Mouse (Mus musculus) embryo, embryonic 10.5 days (tissue): ENCODE measurements at regions not wholly inside any gene's neighbourhood (a gene's known extent, or its start where the extent isn't known, plus 50 kb on each side); places are given as distances from the start of the nearest gene placed in this dataset.

Experiments
- DNase-seq: peaks from one replicate; pipeline ENCODE4 v3.0.0-alpha.2; 2015; ENCODE audit warnings: low spot score

DNA sequence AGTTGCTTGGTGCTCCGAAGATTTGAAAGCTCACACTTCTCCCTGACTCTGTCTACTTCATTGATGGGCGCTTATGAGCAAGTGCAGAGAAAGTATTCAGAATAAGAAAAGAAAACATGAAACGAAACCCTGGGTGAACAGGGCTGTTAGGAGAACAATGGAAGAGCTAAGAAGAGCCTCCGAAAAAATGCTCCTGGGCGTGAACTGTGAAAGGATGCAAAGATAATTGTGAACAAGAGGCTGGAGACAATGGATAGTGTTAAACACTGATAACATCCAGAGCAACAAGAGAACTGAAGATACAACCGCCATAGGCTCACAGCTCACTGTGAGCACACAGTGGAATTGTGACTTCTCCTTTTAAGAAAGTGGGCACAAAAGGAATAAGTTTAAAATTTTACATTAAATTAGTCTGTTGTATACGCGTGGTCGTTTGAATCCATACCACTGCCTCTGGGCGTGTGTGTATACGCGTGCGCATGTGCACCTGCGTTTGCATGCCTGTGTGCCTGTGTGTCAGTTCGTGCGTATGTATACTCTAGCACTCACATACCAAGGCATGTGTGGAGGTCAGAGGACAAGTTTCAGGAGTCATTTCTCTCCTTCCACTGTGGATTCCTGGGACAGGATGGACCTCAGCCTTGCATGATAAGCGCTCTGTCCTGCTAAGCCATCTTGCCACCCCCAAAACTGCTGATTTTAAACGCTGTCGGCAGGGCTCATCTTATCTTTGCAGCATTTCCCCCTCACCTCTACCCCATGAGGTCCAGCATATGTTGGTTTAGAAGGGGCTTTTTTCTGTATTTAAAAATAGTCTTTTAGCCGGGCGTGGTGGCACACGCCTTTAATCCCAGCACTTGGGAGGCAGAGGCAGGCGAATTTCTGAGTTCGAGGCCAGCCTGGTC, 113.0 kb upstream of the 1700016C15Rik start:
- DNase-seq, result no peak

DNA sequence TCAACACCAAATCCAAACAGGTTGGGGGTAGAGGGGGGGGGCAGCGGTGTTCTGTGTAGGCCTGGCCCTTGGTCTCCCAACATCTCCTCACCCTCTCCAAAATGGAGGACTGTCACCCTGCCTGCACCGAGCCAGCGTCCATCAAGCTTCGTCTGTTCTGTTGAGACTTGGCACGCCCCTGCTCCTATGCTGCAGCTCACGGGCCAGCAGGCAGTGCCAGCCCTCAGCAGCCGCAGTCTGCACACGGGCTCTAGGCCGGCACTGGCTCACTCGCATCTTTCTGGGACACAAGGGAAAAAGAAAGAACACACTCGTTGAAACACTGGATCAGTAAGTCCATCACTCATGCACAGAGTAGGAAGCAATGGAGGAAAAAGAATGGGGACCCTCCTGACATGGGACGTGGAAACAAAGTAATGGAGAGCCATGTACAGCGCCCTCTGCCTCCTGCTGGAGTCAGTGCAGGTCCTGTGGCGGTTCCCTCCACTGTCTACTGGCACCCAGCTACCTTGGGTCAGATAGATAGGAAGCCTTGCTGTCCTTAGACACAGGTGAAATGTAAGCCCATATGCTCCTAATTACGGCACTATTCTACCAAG, 109.0 kb upstream of the 1700016C15Rik start:
- no peak for DNase-seq

DNA sequence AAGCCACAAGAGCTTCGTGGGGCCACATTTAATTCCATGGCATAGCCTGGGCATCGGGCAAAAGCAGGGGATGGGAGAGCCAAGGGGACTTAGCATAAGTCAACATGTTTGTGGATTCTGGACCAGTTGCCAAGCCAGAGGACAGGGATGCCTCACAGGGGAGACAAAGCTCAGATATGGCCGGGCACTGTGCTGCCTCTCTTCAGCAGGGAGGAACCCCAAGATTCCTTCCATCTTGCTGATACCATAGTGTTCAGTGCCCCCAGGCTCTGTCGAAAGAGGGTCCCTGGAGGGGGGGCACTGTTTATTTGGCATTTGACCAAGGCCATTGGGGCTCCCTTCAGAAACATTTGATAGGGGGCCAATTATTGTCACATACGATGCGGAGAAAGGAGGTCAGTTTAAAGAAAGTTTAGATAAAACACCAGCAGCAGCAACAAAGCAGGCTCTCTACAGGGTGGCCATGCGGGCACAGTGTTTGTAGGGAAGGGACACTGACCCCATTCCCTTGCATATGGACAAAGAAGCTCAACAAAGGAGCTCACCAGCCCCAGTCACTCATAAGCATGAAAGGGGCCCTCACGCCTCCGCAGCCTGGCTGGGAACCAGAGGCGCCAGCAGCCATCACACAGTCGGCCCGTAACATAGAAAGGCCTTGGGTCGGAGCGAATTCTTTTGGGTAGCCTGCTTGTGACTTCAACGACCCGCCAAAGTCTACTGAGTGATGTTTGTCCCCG, 107.6 kb upstream of the 1700016C15Rik start:
- peak; percentile 42 for DNase-seq

DNA sequence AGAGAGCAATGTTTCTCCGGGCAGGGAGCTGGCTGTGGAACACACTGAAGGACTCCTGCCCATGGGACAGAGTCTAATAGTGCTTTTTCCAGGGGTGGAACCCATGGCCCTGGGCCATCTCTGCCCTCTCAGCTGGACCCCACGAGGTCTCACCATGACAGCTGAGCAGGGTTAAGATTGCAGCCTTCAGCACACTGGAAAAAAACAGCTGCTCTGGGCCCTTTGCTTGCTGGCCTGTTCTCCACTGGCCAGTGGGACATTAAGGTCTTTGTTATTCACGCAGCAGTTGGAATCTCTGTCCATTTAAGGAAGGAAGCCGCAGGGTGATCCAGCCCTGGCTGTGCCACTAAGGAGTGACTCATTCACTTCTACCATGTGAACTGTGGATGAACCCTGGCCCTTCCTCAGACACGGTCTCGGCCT, 106.3 kb upstream of the 1700016C15Rik start:
- DNase-seq, result peak; percentile 58

GRCm38 (mm10) chr1:177623735-177624134, 105.9 kb upstream of the 1700016C15Rik start:
- DNase-seq, result no peak

DNA sequence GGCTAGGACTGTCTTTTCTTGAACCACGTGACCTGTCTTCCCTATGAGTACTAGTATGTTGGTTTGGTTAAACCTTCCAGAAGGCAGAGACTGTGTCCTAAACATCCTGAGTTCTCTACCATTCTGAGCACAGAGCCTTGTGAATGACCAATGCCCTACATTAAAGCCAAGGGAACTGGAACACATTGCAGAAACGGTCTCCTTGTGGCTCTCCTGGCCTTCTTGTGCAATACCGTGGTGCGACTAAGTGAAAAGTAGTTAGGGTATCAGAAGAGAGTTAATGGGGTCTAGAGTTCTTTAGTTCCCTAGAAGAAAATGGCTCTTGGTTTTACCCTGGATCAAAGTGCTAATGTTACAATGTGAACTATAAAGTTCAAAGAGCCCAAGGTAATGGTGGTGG, 101.8 kb upstream of the 1700016C15Rik start:
- DNase-seq, result no peak

GRCm38 (mm10) chr1:177633966-177634602, 95.5 kb upstream of the 1700016C15Rik start:
- no peak for DNase-seq

DNA sequence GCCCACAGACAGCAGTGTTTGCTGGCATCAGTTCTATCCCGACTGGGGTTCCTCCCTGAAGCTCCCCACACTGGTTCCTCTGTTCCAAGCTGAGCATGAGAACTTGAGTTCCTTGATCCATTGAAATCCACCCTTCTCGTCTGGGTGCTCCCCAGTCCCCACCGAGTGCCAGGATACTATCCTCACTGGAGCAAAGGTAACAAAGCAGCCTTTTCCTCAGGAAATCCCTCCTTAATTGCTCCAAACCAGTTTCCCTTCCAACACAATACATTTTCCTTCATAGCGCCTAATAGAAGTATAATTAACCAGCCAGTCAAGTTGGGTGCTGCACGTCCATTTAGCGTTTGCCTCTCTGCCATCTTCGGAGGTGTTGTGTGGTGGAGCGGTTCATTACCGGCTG, 92.6 kb upstream of the 1700016C15Rik start:
- no peak for DNase-seq

DNA sequence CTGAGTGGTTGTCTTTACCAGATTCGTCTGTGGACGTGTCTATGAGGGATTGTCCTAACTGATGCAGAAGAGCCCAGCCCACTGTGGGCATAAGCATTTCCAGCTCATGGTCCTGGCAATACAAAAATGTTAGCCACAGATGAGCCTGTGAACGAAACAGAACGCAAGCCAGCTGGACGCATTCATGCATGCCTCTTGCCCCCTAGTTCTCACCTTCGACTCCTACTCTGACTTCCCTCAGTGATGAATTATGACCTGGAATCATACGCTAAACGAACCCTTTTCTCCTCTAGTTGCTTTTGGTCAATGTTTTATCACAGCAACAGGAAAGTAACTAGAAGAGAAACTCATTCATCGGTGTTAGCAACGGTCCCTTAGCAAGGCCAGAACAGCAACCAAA, 91.2 kb upstream of the 1700016C15Rik start:
- no peak for DNase-seq

DNA sequence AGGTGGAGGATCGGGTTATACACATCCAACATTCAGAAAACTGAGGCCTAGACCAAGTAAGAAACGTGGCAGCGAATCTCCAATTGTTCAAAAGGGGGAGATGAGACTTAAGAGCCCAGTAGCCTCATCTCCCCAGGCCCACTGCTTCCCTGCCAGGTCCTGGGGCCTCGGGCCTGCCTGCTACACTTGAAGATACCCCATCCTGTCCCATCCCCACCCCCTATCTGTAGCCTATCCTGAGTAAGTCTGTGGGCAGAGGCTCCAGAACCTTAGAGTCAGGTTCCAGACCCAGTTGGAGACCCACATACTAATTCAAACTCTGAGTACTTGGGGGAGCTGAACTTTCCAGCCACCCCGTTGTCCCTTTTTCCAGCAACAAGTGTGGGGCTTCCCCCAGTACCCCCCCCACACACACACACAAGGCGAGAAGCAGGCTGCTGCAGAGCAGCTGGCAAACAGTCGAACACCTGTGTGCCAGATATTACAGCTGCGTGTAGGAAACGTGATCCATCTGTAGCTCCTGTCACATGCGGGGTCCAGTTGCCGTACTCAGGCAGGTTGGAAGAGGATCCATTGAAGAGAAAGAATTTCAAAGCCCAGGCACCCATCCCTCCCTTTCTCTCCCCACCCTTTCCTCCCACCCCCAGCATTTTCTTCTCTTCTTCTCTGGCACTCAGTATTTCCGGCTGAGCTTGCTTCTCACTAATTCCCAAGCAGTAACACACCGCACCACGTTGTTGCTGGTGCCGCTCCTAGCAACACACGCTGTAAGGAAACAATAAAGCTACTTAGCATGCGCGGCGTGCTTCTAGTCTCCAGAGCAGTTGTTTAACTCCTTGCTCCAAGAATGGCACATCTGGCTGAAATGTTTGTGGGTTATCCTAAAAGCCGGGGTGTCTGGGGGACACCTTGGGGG, 89.4 kb upstream of the 1700016C15Rik start:
- DNase-seq, result peak; percentile 81

GRCm38 (mm10) chr1:177642712-177643467, 86.7 kb upstream of the 1700016C15Rik start:
- DNase-seq, result no peak

GRCm38 (mm10) chr1:177643662-177644061, 86.0 kb upstream of the 1700016C15Rik start:
- no peak for DNase-seq

DNA sequence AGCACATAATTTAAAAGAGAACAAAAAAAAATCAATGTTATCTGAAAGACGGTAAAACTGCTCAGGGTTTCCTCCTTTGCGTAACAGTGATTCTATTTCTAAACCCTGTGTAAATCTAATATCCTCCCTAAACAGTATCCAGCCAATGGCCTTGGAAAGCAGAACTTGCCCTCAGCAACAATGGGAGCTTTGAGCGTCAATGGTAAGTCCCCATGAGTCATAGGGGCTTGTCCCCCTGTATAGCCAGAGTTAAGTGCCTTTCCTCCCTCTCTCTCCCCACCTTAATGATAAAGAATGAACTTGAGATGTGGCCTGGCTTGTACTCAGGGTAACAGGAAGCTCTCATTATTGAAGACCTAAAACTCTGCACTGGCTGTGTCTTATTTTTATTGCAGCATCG, 85.4 kb upstream of the 1700016C15Rik start:
- no peak for DNase-seq

GRCm38 (mm10) chr1:177645327-177645726, 84.3 kb upstream of the 1700016C15Rik start:
- no peak for DNase-seq

GRCm38 (mm10) chr1:177645897-177646535, 83.6 kb upstream of the 1700016C15Rik start:
- no peak for DNase-seq

DNA sequence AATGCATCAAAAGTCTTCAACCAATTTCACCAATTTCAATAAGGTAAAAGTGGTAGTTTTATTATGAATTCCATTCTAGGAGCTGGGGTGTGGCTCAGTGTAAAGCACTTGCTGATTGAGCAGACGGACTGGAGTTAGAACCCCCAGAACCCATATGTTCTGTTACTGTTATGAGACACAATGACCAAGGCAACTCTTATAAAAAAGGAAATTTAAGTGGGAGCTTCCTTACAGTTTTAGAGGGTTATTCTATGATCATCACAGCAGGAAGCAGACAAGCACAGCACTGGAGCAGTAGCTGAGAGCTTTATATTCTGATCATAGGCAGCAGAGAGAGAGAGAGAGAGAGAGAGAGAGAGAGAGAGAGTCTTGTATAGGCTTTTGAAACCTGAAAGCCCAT, 81.7 kb upstream of the 1700016C15Rik start:
- DNase-seq, result no peak

- DNase-seq, result no peak
Measured at GRCm38 (mm10) chr1:177648974-177649373, 80.6 kb upstream of the 1700016C15Rik start.

- DNase-seq, result no peak
Measured at GRCm38 (mm10) chr1:177651219-177651618, 78.4 kb upstream of the 1700016C15Rik start.

DNA sequence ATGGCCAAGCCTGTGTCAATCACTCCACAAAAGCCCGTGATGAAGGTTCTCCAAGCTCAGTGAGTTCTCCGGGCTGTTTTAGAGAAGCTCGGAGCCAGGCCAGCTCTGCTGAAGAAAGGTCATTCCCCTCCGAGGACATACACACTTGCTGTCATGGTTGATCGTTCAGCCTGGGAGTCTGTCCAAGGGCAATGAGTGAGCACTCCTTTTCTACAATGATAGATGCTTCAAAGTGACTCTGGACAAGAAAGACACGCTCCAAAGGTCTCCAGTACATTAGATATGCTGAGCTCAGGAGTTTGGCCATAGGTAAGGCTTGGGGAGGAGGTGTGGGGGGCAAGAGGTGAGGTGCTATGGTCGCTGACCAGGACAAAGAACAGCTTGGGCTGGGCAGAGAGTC, 66.5 kb upstream of the 1700016C15Rik start:
- DNase-seq, result no peak
